Mouse (Mus musculus) adrenal gland, adult 18-20 months (tissue): ENCODE results near the gene Ankrd61. TPM values are rescaled to one million over a fixed set of nuclear protein-coding genes. Genes with fewer than 3 reads are reported as not detected.

Source experiments
- DNase-seq, 2 experiments: peaks; one replicate each; pipeline ENCODE4 v3.0.0; 2021 to 2022; ENCODE audit warnings: low spot score in 2 of 2
- total RNA-seq, 2 experiments: library from RNA; stranded (reverse); gene quantifications; 1 replicate in 1 of 2; 2 replicates in 1 of 2; pipeline ENCODE4 v1.2.3; 2021

Ankrd61 gene
- total RNA-seq, 2 experiments from 2014 or later = not detected

DNA sequence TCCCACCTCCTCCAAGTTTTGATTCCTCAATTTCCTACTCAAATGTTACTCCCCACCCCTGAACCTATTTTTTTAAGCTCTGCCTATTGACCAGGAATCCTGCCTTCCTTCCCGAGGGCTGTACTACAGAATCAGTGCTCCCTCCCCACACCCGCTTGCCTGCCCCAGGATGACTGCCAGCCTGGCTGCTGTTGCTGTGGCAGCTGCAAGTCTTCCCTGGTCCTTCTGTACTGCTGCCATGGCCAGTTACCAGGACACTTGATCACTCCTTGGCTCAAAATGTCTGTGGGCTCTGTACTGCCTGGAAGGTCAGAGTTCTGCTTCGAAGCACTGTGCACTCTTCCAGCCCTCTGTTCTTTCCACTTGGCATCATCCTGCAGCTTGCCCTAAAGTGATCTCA is 4.6 kb upstream of the Ankrd61 start:
- DNase-seq = no peak

GRCm38 (mm10) chr5:143893396-143893795 is 4.1 kb downstream of the Ankrd61 start:
- no peak for DNase-seq

GRCm38 (mm10) chr5:143892255-143892886 is 5.1 kb downstream of the Ankrd61 start:
- no peak for DNase-seq

DNA sequence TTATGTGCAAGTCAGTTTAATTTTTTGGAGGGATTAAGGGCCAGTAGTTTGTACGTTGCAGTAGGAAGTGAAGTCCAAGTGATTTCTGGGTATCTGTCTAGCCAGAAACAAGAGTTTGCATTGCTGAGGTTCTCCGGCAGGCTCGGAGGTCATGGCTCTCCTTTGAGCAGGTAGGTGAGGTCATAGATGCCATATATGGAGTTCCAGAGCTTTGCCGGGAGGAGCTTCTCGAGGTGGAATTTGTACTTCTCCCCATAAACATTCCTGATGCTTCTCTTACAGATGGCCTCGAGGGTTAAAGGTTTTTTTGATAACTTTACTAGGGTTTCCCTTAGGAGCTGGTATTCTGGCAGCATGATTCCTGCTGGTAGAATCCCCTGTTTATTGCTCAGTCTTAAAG is 6.7 kb downstream of the Ankrd61 start:
- no peak for DNase-seq

DNA sequence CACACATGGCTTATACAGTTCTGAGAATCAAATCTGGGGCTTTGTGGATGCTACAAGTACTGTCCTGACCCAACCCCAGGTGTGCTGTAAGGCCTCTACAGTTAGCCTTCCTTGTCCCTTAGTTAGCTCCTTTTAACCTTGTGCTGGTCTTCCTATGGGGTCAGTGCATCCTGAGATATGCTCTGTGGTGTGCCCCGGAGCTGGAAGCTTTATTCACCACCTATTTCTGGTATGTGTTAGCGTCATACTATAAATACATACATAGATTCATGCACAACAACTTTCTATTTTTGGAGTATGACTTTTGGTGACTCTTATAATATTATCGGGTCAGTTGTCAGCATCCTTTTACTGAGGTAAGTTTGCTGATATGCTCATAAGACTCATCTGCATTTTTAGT is 12.2 kb downstream of the Ankrd61 start:
- no peak for DNase-seq

- DNase-seq = no peak
These were observed 22.9 kb downstream of the Ankrd61 start for GRCm38 (mm10) chr5:143874571-143874970.

DNA sequence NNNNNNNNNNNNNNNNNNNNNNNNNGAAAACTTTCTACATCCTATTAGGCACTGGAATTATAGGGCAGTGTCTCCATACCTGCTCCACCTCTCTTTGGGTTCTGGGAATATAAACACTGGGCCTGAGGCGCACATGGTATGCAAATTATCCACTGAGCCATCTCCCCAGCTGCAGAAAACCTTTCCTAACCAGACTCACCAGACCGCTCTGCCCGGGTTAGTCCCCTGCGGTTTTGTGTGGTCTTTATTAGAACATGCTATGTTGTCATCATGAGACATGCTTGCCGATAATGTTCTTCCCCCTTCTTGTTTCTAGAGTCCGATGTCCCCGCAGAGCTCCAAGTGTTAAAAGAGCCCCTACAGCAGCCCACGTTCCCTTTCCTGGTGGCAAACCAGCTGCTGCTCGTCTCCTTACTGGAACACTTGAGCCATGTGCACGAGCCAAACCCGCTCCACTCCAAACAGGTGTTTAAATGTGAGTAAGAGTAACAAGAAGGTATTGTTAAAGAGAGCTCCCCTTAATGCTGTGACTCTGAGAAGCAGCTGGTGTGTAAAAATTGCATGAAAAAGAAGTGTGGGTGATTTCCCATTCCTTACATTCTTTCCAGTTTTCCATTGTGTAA is 25.8 kb downstream of the Ankrd61 start:
- no peak for DNase-seq

Other genes with a start within 250 kb of the Ankrd61 start
- gene Usp42, start 165.4 kb downstream of the Ankrd61 start, total RNA-seq = 10 to 100 TPM; 10.2 to 11.7 TPM
- 10 to 100 TPM; 33.5 to 41.7 TPM for gene Eif2ak1, start 79.9 kb downstream of the Ankrd61 start, total RNA-seq
- 10 to 100 TPM; 31.4 to 35.2 TPM for gene Aimp2, start 12.2 kb upstream of the Ankrd61 start, total RNA-seq
- gene Pms2, start 12.3 kb upstream of the Ankrd61 start, total RNA-seq = 1 to 10 TPM; 7.1 to 7.5 TPM
- not detected for gene Gm42421, start 30.5 kb upstream of the Ankrd61 start, total RNA-seq
- gene Rsph10b, start 35.4 kb upstream of the Ankrd61 start, total RNA-seq = 1 to 10 TPM in 1 of 2 experiments, under 1 TPM in 1; 0.74 to 6.5 TPM
- gene Ccz1, start 117.2 kb upstream of the Ankrd61 start, total RNA-seq = 10 to 100 TPM; 43.1 to 51.8 TPM
- not detected for gene Ocm, start 129.0 kb upstream of the Ankrd61 start, total RNA-seq
- 10 to 100 TPM; 36.1 to 39.6 TPM for gene Lmtk2, start 202.8 kb upstream of the Ankrd61 start, total RNA-seq